Mouse (Mus musculus) layer of hippocampus, adult 18-20 months (tissue): ENCODE measurements around the gene Ralgps1. TPM values are rescaled to one million over a fixed set of nuclear protein-coding genes. Genes with fewer than 3 reads are reported as not detected.

ENCODE experiments used
- DNase-seq, 2 experiments: peaks; one replicate each; pipeline ENCODE4 v3.0.0; 2022; ENCODE audit warnings: low spot score in 2 of 2
- total RNA-seq, 2 experiments: library from RNA; stranded (reverse); gene quantifications; 2 replicates each; pipeline ENCODE4 v1.2.3; 2021

The Ralgps1 gene
- total RNA-seq, 2 experiments from 2014 or later = 60.3 to 62.4 TPM

DNA sequence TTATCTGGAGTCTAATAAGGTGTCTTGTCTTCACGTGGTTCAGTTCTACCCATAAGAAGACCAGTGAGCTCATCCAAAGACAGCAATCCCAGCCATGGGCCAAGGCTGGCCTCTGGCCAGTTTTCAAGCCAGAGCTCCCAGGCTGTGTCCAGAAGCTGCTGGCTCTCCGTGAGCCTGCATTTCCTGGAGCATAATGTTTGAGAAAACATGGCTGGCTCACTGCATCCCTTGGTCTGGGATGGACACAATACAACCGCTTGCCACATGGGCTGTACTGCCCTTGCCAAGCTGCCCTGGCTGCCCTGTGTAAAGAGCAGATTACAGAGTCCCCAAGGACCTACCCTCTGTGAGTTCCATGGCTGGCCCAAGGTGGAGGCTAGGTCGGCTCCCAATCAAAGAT, 88.4 kb downstream of the Ralgps1 start:
- no peak for DNase-seq

DNA sequence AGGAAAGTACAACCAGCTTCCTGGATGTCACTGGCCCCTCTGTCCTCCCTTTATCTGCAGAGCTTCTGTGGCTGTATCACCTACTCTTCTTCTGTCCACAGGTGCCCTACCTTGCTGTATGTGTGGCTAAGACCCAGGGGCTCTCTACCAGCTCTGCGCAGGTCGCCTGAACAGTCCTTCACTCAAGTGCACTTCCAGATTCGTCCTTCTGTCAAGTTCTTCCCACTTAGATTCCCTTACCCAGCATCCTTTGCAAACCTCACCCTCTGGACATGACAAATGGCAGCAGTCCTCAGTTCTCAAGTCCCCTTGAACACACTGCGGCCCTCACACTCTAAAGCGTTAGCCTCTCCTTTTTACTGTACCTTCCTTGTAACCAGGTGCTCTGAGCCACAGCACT, 89.5 kb downstream of the Ralgps1 start:
- DNase-seq = no peak

- DNase-seq = no peak
Observed at GRCm38 (mm10) chr2:33280525-33280924, 90.8 kb downstream of the Ralgps1 start.

GRCm38 (mm10) chr2:33279758-33280157, 91.5 kb downstream of the Ralgps1 start:
- no peak for DNase-seq

DNA sequence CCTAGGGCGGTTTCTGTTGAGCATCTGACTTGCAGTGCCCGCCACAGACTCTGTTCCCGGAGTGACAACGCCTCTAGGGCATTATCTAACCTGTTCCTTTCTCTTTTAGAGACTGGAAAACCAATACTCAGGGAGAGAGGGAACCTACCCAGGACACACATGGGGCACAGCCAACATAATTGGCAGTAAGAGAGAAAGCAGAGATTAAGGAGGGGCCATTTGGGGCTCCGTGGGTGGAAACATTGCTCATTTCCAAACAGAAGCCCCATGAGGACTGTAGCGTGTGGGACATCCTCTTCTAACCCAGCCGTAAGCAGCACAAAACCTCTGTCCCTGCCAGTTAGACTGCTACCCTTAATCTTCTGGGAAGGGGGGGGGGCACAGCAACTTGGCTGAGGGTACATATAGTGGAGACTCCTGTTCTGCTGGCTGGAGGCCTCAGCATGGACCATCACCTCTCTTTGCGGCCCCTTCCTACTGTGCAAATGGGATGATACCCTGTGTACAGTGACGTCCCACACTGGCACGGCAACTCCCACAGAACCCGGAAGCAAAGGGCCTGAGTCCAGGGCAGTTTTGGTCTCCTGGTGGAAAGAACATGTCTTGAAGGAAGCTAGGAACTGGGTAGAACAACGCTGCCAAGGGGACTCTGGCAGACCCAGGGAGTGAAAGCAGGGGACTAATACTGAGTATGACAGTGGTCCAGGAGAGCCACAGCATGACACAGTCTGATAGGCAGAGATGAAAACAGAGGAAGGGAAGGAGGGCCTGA, 96.4 kb downstream of the Ralgps1 start:
- DNase-seq = peak in 1 of 2 experiments; percentile 62

DNA sequence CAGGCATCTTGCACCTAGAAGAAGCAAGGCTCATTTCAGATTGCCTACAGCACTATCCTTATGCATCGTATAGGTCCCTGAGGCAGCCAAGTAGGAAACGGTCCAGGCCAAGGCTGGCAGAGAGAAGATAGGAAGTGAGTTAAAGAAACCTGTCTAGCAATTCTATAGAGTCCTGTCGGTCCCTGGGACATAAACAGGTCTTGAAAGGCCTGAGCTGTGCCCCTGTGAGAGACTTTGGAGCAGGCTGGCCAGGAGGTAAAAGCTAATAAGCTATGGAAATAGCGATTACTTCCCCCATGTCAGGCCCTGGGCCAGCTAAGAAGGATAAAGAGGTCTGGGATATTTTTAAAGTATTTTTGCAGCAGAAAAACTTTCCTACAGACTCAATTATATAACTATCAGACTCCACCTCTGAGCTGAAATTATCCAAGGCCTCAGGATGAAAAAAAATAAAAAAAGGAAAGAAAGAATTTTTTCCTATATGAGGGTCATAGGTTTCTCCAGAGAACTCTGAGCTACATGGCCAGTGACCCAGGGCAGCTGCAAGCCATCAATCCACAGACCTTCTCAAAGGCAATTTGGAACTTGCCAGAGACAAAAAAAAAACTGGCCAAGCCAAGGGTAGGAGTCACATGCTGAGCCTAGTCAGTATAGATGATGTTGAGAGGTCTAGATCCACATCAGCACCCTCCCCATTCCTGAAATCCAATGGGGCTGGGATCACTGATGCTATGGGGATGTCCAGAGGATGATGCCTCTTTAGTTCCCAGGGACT, 98.4 kb downstream of the Ralgps1 start:
- DNase-seq = no peak

GRCm38 (mm10) chr2:33271511-33271910, 99.8 kb downstream of the Ralgps1 start:
- DNase-seq = no peak

- no peak for DNase-seq
Observed at GRCm38 (mm10) chr2:33270569-33270968, 100.7 kb downstream of the Ralgps1 start.

GRCm38 (mm10) chr2:33269132-33269493, 102.2 kb downstream of the Ralgps1 start:
- no peak for DNase-seq

GRCm38 (mm10) chr2:33268384-33269131, 102.7 kb downstream of the Ralgps1 start:
- DNase-seq = no peak

DNA sequence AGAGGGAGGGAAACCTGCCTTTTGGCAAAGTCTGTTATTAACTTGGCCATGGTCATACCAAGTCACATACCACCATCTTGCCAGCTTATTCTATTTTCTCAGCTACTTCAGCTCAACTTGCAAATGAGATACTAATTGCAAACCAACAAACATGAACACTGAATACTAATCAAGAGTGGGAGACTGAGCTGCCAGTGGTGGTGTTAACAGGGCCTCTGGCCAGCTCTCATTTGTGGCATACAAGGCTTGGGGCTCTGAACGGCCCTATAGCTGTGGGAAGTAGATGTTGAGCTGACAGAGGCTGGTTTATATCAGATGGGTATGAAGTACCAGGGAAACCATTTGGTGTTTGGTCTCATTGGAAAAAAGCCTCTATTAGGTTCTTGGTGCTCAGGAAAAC, 104.2 kb downstream of the Ralgps1 start:
- DNase-seq = no peak

DNA sequence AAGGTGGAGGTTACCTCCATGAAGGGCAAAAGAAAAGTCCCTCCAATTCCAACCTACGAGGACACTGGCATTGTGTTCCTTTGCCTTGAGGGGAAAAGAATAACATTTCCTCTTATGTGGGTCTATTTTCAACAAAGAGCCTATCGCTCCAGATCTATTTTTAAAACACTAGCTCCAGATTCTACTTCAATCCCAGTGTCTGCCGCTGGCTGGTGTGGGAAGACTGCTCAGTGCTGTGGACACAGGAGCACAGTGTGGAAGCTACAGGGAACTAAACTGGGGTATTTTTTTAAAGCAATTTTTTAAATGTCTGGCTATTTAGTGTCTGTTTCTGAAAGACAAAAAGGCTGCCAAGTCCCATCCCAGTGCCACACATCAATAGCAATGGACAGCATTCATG, 105.5 kb downstream of the Ralgps1 start:
- DNase-seq = no peak

DNA sequence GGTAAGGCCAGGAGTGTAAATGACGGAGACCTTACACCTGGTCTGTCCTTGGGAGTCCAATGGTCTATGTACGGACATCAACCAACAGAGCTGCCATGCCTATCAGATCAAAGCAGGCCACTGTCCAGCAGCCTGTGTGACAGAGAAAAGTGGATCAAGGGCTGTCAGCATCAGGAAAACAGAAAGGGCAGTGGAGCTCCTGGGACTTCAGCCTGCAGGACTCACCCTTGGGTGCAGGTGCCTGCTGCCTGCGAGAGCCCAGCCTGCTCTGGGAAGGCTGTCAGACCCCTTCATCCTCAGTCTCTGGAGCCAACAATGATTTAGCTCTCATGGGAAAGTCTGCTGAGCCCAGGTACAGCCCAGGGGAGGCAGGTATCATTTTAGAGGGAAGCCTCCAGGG, 109.8 kb downstream of the Ralgps1 start:
- DNase-seq = no peak

DNA sequence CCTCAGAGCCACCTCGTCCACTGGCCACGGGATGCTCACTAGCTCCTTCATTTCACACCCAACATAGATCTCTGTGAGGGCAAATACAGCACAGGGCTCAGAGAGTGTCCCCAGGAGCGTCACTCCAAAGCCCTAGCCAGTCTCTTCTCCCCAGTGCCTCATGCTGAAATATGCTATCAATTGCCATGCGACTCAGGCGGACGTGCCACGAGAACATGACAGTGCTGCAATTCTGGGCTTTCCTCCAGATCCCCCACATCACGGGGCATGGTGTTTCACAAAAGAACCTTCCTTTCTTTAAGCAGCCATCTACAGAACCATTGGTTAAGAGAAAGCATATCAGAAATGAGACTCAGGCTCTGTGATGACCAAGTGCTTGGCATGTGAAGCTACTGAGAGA, 110.5 kb downstream of the Ralgps1 start:
- DNase-seq = peak; percentile 58 to 83

- no peak for DNase-seq
Observed at GRCm38 (mm10) chr2:33256769-33257537, 114.3 kb downstream of the Ralgps1 start.

GRCm38 (mm10) chr2:33254318-33254985, 116.8 kb downstream of the Ralgps1 start:
- no peak for DNase-seq

DNA sequence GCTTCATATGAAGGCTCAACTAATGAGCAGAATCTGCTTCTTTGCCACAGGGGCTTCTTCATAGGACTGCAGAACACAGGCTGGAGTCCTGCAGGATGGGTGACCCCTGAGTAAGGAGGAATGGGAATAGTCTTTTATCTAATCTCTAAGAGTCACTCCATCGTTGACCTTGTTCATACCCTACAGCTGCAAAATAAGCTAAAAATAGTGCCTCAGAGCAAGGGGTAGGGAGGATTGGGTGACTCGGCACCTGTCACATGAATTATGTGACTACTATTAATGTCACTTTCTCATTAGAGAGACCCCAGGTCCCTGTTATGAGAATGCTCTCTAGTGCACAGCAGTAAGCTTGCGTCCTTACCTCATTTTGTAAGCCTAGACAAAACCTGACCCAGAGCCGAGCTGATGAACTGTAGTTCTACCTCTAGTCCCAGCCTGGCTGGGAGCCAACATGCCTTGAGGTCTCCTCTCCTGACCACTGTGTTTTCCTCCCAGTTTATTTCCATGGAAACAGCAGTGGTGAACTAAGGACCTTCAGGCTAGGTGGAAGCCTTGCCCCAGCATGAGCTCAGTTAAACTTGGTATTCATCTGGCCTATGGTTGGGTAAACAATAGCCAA, 117.6 kb downstream of the Ralgps1 start:
- DNase-seq = no peak

DNA sequence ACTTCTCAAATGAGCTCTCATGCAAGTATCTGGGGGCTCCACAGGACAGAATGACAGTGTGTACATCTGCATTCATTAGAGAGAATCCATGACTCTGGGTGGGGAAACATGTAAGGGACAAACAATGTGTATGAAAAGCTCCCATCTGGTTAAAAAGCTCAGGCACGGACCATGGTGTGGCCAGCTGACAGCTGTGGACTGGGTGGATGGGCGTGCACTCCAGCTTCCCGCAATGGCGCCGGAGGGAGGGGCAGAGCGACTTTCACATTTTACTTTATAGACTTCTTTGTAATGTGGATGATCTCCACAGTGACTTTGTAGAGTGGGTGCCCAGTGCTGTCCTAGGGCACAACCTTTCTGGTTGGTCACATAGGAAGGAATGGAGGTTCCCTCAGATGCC, 118.5 kb downstream of the Ralgps1 start:
- no peak for DNase-seq

GRCm38 (mm10) chr2:33249922-33250633, 121.2 kb downstream of the Ralgps1 start:
- DNase-seq = no peak

DNA sequence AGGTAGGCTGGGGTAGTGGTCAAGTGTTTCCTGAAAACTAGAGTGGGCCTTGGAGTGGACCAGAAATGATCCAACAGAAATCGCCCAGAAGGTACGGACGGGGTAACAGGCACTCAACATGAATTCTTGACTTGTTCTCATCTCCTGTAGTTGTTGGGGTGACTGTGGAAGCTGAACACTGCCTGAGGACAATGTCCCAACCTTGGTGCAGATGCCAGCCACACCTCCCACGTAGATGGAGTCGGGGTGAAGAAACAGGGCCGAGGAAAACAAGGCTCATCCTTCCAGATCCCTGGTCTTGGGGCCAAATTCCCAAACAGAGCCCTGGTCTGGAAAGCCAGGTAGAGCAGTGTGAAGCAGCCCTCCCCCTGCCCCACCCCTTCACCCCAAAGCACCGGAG, 122.7 kb downstream of the Ralgps1 start:
- no peak for DNase-seq
